Mouse (Mus musculus) megakaryocyte-erythroid progenitor cell, adult 5-6 weeks (primary cell): ENCODE data around the gene Padi6. TPM values are rescaled to one million over a fixed set of nuclear protein-coding genes. Genes with fewer than 3 reads are reported as not detected.

Source experiments
- ATAC-seq: replicated peaks from 2 replicates; pipeline ENCODE4 v1.8.0; 2016; ENCODE audit warnings: mild to moderate bottlenecking, inconsistent platforms; ENCODE audit not compliant: severe bottlenecking, poor library complexity, low FRiP score, low TSS enrichment
- total RNA-seq, 2 experiments: library from RNA; stranded (forward) in 1 of 2; stranded (reverse) in 1 of 2; fragments of 200-1000, 215-1000 nt in 1 of 2; fragments of >200 nt in 1 of 2; fragmentation: Nextera tagmentation in 1 of 2; gene quantifications; 2 replicates each; pipeline ENCODE4 v1.2.3; 2014 to 2017

Padi6 gene
- total RNA-seq, 2 experiments from 2014 or later = not detected

- ATAC-seq = no peak
These were observed 51.0 kb downstream of the Padi6 start for GRCm38 (mm10) chr4:140691481-140691880.

- 0 out of 2 replicates have a peak, but pooled peaks have one; percentile 55 for ATAC-seq
These were observed 52.4 kb downstream of the Padi6 start for GRCm38 (mm10) chr4:140689873-140690655.

- ATAC-seq = no peak
These were observed 53.5 kb downstream of the Padi6 start for GRCm38 (mm10) chr4:140688826-140689425.

DNA sequence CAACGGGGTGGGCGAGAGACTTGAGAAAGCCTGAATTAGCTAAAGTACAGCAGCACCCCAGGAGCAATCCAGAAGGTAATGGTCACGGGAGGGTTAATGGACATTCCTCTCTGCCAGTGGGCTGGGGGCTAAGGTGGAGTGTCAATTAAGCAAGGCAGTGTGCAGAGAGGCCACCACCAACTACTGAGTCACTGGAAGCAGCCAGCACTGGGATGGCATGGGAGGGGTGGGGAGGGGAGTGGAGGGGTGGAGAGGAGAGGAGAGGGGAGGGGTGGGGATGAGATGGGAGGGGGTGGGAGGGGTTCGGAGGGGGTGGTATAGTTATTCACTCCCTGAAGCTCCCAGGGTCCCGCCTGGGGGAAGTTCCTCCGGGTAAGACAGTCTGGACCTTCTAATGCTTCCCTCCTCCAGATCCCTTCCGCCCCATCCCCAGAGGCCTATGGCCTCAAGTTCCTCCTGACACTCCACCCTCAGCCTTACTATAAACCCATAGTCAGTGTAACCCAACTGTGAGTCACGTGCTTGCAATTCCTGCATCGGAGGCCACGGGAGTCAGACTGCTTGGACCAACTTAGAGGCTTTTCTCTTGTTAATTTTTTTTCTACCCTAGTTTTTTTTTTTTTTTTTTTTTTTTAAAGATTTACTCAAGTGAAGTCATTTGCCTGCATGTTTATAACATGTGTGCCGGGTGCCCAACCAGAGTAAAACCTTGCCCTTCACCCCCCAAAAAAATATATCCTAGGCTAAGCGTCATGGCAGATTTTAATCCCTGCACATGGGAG lies 54.2 kb downstream of the Padi6 start:
- ATAC-seq = no peak

- ATAC-seq = 0 out of 2 replicates have a peak, but pooled peaks have one; percentile 28
These were observed 57.6 kb downstream of the Padi6 start for GRCm38 (mm10) chr4:140684881-140685303.

GRCm38 (mm10) chr4:140684141-140684871 lies 58.1 kb downstream of the Padi6 start:
- peak; percentile 75 for ATAC-seq

- peak; percentile 42; the same call in 1 of the 2 replicates for ATAC-seq
These were observed 58.8 kb downstream of the Padi6 start for GRCm38 (mm10) chr4:140683608-140684007.

DNA sequence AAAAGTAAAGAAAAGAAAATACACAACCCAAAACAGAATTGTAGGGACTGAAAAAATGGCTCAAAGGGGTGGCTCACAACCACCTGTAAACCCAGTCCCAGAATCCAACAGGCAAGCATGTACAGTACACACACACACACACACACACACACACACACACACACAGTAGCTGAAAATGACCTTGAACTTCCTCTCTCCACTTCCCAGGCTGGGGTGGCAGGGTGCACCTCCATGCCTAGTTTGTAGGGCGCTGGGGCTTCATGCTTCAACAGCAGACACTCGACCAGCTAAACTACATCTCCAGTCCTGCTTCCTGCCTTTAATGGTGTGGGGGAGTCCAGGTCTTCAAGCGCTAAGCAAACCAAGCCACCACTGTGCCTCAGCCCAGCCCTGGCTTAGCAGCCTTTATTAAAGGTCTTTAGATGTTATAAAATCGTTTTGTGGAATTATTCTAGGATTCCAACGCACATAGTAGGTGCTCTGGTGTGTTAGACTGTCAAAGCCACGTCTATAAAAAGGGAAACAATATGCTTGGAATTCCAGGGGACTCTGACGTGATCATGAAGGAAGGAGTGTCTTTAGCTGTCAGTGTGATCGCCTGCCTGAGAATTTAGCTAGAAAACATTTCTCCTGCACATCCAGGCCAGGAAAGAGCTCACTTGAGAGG lies 61.6 kb downstream of the Padi6 start:
- ATAC-seq = no peak

GRCm38 (mm10) chr4:140679723-140680380 lies 62.6 kb downstream of the Padi6 start:
- peak; percentile 58 for ATAC-seq

DNA sequence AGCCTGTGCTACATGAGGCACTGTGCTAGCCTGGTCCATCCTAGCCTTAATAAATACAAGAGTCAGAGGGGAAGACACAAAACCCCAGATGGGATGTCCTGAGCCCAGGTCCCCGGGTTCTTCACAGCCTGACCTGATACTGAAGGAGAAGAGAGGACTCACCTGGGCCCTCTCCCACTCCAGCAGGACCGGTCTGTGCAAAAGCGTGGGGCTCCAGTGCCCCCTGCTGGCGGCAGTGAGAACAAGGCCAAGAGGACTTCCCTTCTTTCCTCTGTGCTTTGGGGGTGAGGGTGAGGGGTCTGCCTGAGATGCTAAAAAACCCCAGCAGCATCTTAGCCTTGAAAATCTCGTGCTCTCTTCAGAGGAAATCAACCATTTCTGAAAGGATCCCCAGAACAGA lies 63.4 kb downstream of the Padi6 start:
- ATAC-seq = no peak

Other genes with a start within 250 kb of the Padi6 start
- gene Arhgef10l, start 76.6 kb downstream of the Padi6 start, total RNA-seq (2014; fragmentation: Nextera tagmentation) = 0.07 TPM in 1 of 2 replicates, not detected in the other
- gene Arhgef10l, start 76.6 kb downstream of the Padi6 start, total RNA-seq (2017) = not detected in 2 replicates
- 211 and 220 TPM in 2 replicates for gene Rcc2, start 42.1 kb downstream of the Padi6 start, total RNA-seq (2014; fragmentation: Nextera tagmentation)
- 134 and 194 TPM in 2 replicates for gene Rcc2, start 42.1 kb downstream of the Padi6 start, total RNA-seq (2017)
- 2.3 TPM in 1 of 2 replicates, not detected in the other for gene Padi4, start 31.6 kb upstream of the Padi6 start, total RNA-seq (2014; fragmentation: Nextera tagmentation)
- 0.47 and 9.3 TPM in 2 replicates for gene Padi4, start 31.6 kb upstream of the Padi6 start, total RNA-seq (2017)
- gene Padi3, start 68.0 kb upstream of the Padi6 start, total RNA-seq (2014; fragmentation: Nextera tagmentation) = 1.7 and 3.4 TPM in 2 replicates
- 0.88 and 2.1 TPM in 2 replicates for gene Padi3, start 68.0 kb upstream of the Padi6 start, total RNA-seq (2017)
- gene Padi1, start 103.1 kb upstream of the Padi6 start, total RNA-seq (2014; fragmentation: Nextera tagmentation) = 0.79 TPM in 1 of 2 replicates, not detected in the other
- 0.33 TPM in 1 of 2 replicates, not detected in the other for gene Padi1, start 103.1 kb upstream of the Padi6 start, total RNA-seq (2017)
- 1.3 and 1.6 TPM in 2 replicates for gene Padi2, start 163.7 kb upstream of the Padi6 start, total RNA-seq (2014; fragmentation: Nextera tagmentation)
- gene Padi2, start 163.7 kb upstream of the Padi6 start, total RNA-seq (2017) = 2.9 and 3.8 TPM in 2 replicates
- 154 and 177 TPM in 2 replicates for gene Sdhb, start 218.6 kb upstream of the Padi6 start, total RNA-seq (2014; fragmentation: Nextera tagmentation)
- gene Sdhb, start 218.6 kb upstream of the Padi6 start, total RNA-seq (2017) = 99.5 and 128 TPM in 2 replicates
- gene Atp13a2, start 244.2 kb upstream of the Padi6 start, total RNA-seq (2014; fragmentation: Nextera tagmentation) = 24.6 and 25.2 TPM in 2 replicates
- 20.4 and 28.7 TPM in 2 replicates for gene Atp13a2, start 244.2 kb upstream of the Padi6 start, total RNA-seq (2017)